8 mouse cellular contexts compared by ENCODE assay signal in genomic region chr7:44310878-44311712, GRCm38 (mm10). TPM values are rescaled to one million over a fixed set of nuclear protein-coding genes. Genes with fewer than 3 reads are reported as not detected.
DNase-seq lines count a peak whose midpoint lies in the region; ATAC-seq lines count a peak whose summit lies in the region.

No protein-coding gene starts in this region.

- no peaks in the 10 kb centered on the region for H3K9me3 ChIP-seq in embryonic facial prominence, embryonic 15.5 days (replicated peaks)
- H3K9me3 ChIP-seq in hindbrain, embryonic 11.5 days (ENCODE audit: control insufficient read depth, low read length), result no peaks in the 10 kb centered on the region
- H3K9me3 ChIP-seq in midbrain, embryonic 12.5 days, result no peaks in the 10 kb centered on the region
- H3K9me3 ChIP-seq in stomach, embryonic 15.5 days, result no peaks in the 10 kb centered on the region

- peak overlapping the region; percentile 99 for H3K4me2 ChIP-seq in embryonic facial prominence, embryonic 15.5 days (replicated peaks)
- peak overlapping the region; percentile 96 for H3K4me2 ChIP-seq in hindbrain, embryonic 11.5 days (replicated peaks; ENCODE audit: low read depth, low read length)
- H3K4me2 ChIP-seq in midbrain, embryonic 12.5 days (replicated peaks), result peak overlapping the region; percentile 97
- H3K4me2 ChIP-seq in stomach, embryonic 15.5 days, result peak overlapping the region; percentile 99

- H3K9ac ChIP-seq in embryonic facial prominence, embryonic 15.5 days, result peak overlapping the region; percentile 45
- peak overlapping the region; percentile 71 for H3K9ac ChIP-seq in hindbrain, embryonic 11.5 days (ENCODE audit: low read depth, low read length)
- peak overlapping the region; percentile 82 for H3K9ac ChIP-seq in midbrain, embryonic 12.5 days (replicated peaks)
- peak overlapping the region; percentile 22; the same call in 1 of the 2 replicates for H3K9ac ChIP-seq in stomach, embryonic 15.5 days

- ATAC-seq in embryonic facial prominence, embryonic 15.5 days (ENCODE audit: insufficient number of reproducible peaks, low FRiP score, low TSS enrichment, low read depth), result no peak
- ATAC-seq in hindbrain, embryonic 11.5 days (ENCODE audit: low FRiP score), result peak; percentile 61
- ATAC-seq in midbrain, embryonic 12.5 days (ENCODE audit: low FRiP score, low read depth), result peak; percentile 71
- peak; percentile 19; the same call in 1 of the 2 replicates for ATAC-seq in stomach, embryonic 15.5 days (ENCODE audit: insufficient read depth, low FRiP score, low read depth)

- 0 out of 2 replicates have a peak, but pooled peaks cover 5% of the 10 kb centered on the region for H3K27me3 ChIP-seq in embryonic facial prominence, embryonic 15.5 days
- peaks cover 2% of the 10 kb centered on the region; the same call in 1 of the 2 replicates for H3K27me3 ChIP-seq in hindbrain, embryonic 11.5 days (ENCODE audit: control insufficient read depth, insufficient read depth, low read length)
- peaks cover 30% of the 10 kb centered on the region for H3K27me3 ChIP-seq in midbrain, embryonic 12.5 days
- no peaks in the 10 kb centered on the region for H3K27me3 ChIP-seq in stomach, embryonic 15.5 days (replicated peaks)

- intact Hi-C loops in left cerebral cortex, postnatal 14 days (cut with DNase I), result no loop called here

- H3K4me3 ChIP-seq in embryonic facial prominence, embryonic 15.5 days (replicated peaks), result peak overlapping the region; percentile 53
- H3K4me3 ChIP-seq in hindbrain, embryonic 11.5 days (ENCODE audit: low read depth, low read length), result peak overlapping the region; percentile 49
- H3K4me3 ChIP-seq in midbrain, embryonic 12.5 days, result peak overlapping the region; percentile 54
- H3K4me3 ChIP-seq in stomach, embryonic 15.5 days (replicated peaks), result peak overlapping the region; percentile 50

- H3K36me3 ChIP-seq in embryonic facial prominence, embryonic 15.5 days, result no peaks in the 10 kb centered on the region
- no peaks in the 10 kb centered on the region for H3K36me3 ChIP-seq in hindbrain, embryonic 11.5 days (ENCODE audit: control insufficient read depth, insufficient read depth, low read length)
- H3K36me3 ChIP-seq in midbrain, embryonic 12.5 days, result peaks cover 14% of the 10 kb centered on the region; the same call in 1 of the 2 replicates
- no peaks in the 10 kb centered on the region for H3K36me3 ChIP-seq in stomach, embryonic 15.5 days

- peak; percentile 26 to 41 for DNase-seq in adrenal gland, adult 18-20 months (ENCODE audit: low spot score in 2 of 2)
- no peak for DNase-seq in adrenal gland, adult 8-10 months
- peak; percentile 40 for DNase-seq in ZHBTc4 (ENCODE audit: low read depth, low spot score)
- DNase-seq in hindbrain, embryonic 11.5 days (ENCODE audit: low spot score), result peak; percentile 63
- DNase-seq in left cerebral cortex, postnatal 14 days (ENCODE audit: low spot score in 2 of 2), result peak; percentile 73 to 81

- H3K27ac ChIP-seq in embryonic facial prominence, embryonic 15.5 days (replicated peaks), result no peak overlapping the region
- H3K27ac ChIP-seq in hindbrain, embryonic 11.5 days (ENCODE audit: low read depth, low read length), result peak overlapping the region; percentile 61
- H3K27ac ChIP-seq in midbrain, embryonic 12.5 days (replicated peaks), result peak overlapping the region; percentile 61
- no peak overlapping the region for H3K27ac ChIP-seq in stomach, embryonic 15.5 days

- H3K4me1 ChIP-seq in embryonic facial prominence, embryonic 15.5 days, result peaks cover 46% of the 10 kb centered on the region
- peaks cover 8% of the 10 kb centered on the region for H3K4me1 ChIP-seq in hindbrain, embryonic 11.5 days (replicated peaks; ENCODE audit: control insufficient read depth, insufficient read depth, low read length)
- H3K4me1 ChIP-seq in midbrain, embryonic 12.5 days, result peaks cover 25% of the 10 kb centered on the region
- peaks cover 20% of the 10 kb centered on the region for H3K4me1 ChIP-seq in stomach, embryonic 15.5 days

- WGBS in embryonic facial prominence, embryonic 15.5 days, result under 1% methylated on average over 35 of the region's 38 CpGs
- 0% methylated on average over 38 of the region's 38 CpGs for WGBS in hindbrain, embryonic 11.5 days
- under 1% methylated on average over 38 of the region's 38 CpGs for WGBS in midbrain, embryonic 12.5 days
- 2% methylated on average over 38 of the region's 38 CpGs for WGBS in stomach, embryonic 15.5 days

RNA-seq across cellular contexts. Expression of gene Shank1, which starts 1.0 kb away (rescaled TPM):
- total RNA-seq in adrenal gland, adult 18-20 months (2021), result 10 to 100 TPM in 1 of 2 experiments, 1 to 10 TPM in 1; 7.7 to 10.0 TPM
- total RNA-seq in adrenal gland, adult 8-10 months (2022), result 10 to 100 TPM in 3 of 4 experiments, 1 to 10 TPM in 1; 9.3 to 17.6 (median 14.3) TPM
- 3.7 and 6.1 TPM in 2 replicates for polyA plus RNA-seq in embryonic facial prominence, embryonic 15.5 days (2015; fragmentation: Nextera tagmentation; extraction: Ambion mirVana)
- polyA plus RNA-seq in hindbrain, embryonic 11.5 days (2014; fragmentation: Nextera tagmentation; extraction: Ambion mirVana), result 5.1 and 6.9 TPM in 2 replicates
- 100 to 1,000 TPM; 512 to 537 TPM for total RNA-seq in left cerebral cortex, postnatal 14 days (2021)
- polyA plus RNA-seq in midbrain, embryonic 12.5 days (2016; fragmentation: Nextera tagmentation; extraction: Ambion mirVana), result 8.5 and 11.4 TPM in 2 replicates
- 2.2 TPM in 2 replicates for polyA plus RNA-seq in stomach, embryonic 15.5 days (2015; fragmentation: Nextera tagmentation; extraction: Ambion mirVana)

RNA-seq across cellular contexts. Expression of gene Clec11a, which starts 4.4 kb away (rescaled TPM):
- 1 to 10 TPM; 3.8 to 4.4 TPM for total RNA-seq in adrenal gland, adult 18-20 months (2021)
- total RNA-seq in adrenal gland, adult 8-10 months (2022), result 1 to 10 TPM; 4.1 to 6.0 (median 5.1) TPM
- 26.1 and 28.1 TPM in 2 replicates for polyA plus RNA-seq in embryonic facial prominence, embryonic 15.5 days (2015; fragmentation: Nextera tagmentation; extraction: Ambion mirVana)
- polyA plus RNA-seq in hindbrain, embryonic 11.5 days (2014; fragmentation: Nextera tagmentation; extraction: Ambion mirVana), result 2.7 TPM in 2 replicates
- 1 to 10 TPM; 2.6 to 3.6 TPM for total RNA-seq in left cerebral cortex, postnatal 14 days (2021)
- 2.5 and 2.6 TPM in 2 replicates for polyA plus RNA-seq in midbrain, embryonic 12.5 days (2016; fragmentation: Nextera tagmentation; extraction: Ambion mirVana)
- polyA plus RNA-seq in stomach, embryonic 15.5 days (2015; fragmentation: Nextera tagmentation; extraction: Ambion mirVana), result 5.1 and 6.9 TPM in 2 replicates

RNA-seq across cellular contexts. Expression of gene Gm15517, which starts 49.8 kb away (rescaled TPM):
- not detected for total RNA-seq in adrenal gland, adult 18-20 months (2021)
- total RNA-seq in adrenal gland, adult 8-10 months (2022), result not detected
- not detected in 2 replicates for polyA plus RNA-seq in embryonic facial prominence, embryonic 15.5 days (2015; fragmentation: Nextera tagmentation; extraction: Ambion mirVana)
- not detected in 2 replicates for polyA plus RNA-seq in hindbrain, embryonic 11.5 days (2014; fragmentation: Nextera tagmentation; extraction: Ambion mirVana)
- not detected for total RNA-seq in left cerebral cortex, postnatal 14 days (2021)
- not detected in 2 replicates for polyA plus RNA-seq in midbrain, embryonic 12.5 days (2016; fragmentation: Nextera tagmentation; extraction: Ambion mirVana)
- not detected in 2 replicates for polyA plus RNA-seq in stomach, embryonic 15.5 days (2015; fragmentation: Nextera tagmentation; extraction: Ambion mirVana)

RNA-seq across cellular contexts. Expression of gene Acp4, which starts 53.9 kb away (rescaled TPM):
- total RNA-seq in adrenal gland, adult 18-20 months (2021), result not detected
- not detected for total RNA-seq in adrenal gland, adult 8-10 months (2022)
- polyA plus RNA-seq in embryonic facial prominence, embryonic 15.5 days (2015; fragmentation: Nextera tagmentation; extraction: Ambion mirVana), result 0.23 and 0.30 TPM in 2 replicates
- polyA plus RNA-seq in hindbrain, embryonic 11.5 days (2014; fragmentation: Nextera tagmentation; extraction: Ambion mirVana), result not detected in 2 replicates
- not detected for total RNA-seq in left cerebral cortex, postnatal 14 days (2021)
- polyA plus RNA-seq in midbrain, embryonic 12.5 days (2016; fragmentation: Nextera tagmentation; extraction: Ambion mirVana), result 0.18 TPM in 2 replicates
- not detected in 2 replicates for polyA plus RNA-seq in stomach, embryonic 15.5 days (2015; fragmentation: Nextera tagmentation; extraction: Ambion mirVana)

Comparison
In these comparisons a context has a peak if more than half of its experiments do, and no peak if none do; other contexts are left out.
1. H3K27ac ChIP-seq: peak in hindbrain, embryonic 11.5 days (single experiment) and midbrain, embryonic 12.5 days (single experiment); none in embryonic facial prominence, embryonic 15.5 days (single experiment) and stomach, embryonic 15.5 days (single experiment).
2. H3K9ac ChIP-seq: peak in every context shown above with its lines; median percentile 82 in midbrain, embryonic 12.5 days; 71 in hindbrain, embryonic 11.5 days; 45 in embryonic facial prominence, embryonic 15.5 days; 22 in stomach, embryonic 15.5 days.
3. Peak in every context shown above with its lines, with median percentiles within 50 percentile points of each other: H3K4me2 ChIP-seq and H3K4me3 ChIP-seq.